Mouse (Mus musculus) adrenal gland, adult 2 months (tissue): ENCODE data around the gene Aspdh. TPM values are rescaled to one million over a fixed set of nuclear protein-coding genes. Genes with fewer than 3 reads are reported as not detected.

Source experiments
- DNase-seq: peaks from one replicate; pipeline ENCODE4 v3.0.0; 2021
- polyA plus RNA-seq: library from polyadenylated mRNA; depleted of rRNA; stranded (reverse); fragments of >200 nt; gene quantifications from 2 replicates; pipeline ENCODE4 v1.2.3, GENCODE M21; 2012
- total RNA-seq, 2 experiments: library from RNA; stranded (reverse); gene quantifications; 2 replicates each; pipeline ENCODE4 v1.2.3; 2021

Aspdh gene
- total and polyA plus RNA-seq, 3 experiments = 0.75 to 0.91 TPM; not detected in 1

DNA sequence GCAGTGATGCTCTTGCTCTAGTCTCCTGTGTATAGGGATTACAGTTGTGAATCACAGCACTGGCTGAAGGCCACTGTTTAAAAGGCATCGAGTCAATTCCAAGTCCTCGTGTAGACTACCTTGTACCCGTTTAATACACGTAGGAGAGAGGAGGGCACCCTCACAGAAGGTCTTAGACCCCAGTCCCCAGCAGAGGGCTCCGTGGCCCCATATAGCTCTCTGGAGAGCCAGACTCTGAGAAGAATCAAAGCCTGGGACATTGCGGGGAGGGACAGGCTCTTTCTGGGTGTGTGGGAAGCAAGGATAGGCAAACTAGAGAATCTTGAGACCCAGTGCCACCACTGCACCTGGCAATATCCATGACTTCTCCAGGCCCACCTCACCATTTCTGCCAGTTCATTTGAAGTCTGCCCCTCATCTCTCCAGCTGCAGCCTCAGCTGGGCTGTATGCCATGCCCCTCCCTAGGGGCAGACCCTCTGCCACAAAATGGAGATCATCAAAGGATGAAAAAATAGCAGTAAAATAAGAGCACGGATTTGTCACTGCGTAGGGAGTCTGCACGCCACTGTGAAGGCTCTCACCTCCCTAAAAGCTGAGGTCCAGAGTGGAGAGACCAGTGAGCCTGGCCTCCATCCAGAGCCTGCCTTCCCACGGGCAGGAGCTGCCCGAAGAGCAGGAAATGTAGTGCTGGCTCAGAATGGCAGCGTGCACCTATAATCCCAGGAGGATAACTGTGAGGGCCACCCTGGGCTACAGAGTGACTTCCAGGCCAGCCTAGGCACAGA is 18.9 kb upstream of the Aspdh start:
- DNase-seq = no peak

DNA sequence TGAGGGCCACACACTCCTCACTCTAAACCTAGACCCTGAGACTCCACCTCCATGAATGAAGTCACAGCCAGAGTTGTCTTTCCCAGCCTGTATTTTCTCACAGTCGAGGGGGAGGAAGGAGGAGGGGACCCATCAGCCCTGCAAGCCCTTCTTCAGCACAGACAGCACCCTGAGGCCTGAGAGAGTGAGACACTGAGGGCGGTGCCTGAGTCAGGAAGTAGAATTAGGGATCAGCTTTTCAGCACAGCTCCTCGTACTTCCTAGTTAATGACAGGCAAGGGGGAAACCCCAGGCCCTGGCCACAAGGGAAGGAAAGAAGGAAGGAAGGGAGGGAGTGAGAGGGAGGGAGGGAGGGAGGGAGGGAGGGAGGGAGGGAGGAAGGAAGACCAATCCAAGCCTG is 11.9 kb upstream of the Aspdh start:
- no peak for DNase-seq

GRCm38 (mm10) chr7:44456302-44456701 is 8.9 kb upstream of the Aspdh start:
- no peak for DNase-seq

GRCm38 (mm10) chr7:44460067-44460466 is 5.1 kb upstream of the Aspdh start:
- no peak for DNase-seq

DNA sequence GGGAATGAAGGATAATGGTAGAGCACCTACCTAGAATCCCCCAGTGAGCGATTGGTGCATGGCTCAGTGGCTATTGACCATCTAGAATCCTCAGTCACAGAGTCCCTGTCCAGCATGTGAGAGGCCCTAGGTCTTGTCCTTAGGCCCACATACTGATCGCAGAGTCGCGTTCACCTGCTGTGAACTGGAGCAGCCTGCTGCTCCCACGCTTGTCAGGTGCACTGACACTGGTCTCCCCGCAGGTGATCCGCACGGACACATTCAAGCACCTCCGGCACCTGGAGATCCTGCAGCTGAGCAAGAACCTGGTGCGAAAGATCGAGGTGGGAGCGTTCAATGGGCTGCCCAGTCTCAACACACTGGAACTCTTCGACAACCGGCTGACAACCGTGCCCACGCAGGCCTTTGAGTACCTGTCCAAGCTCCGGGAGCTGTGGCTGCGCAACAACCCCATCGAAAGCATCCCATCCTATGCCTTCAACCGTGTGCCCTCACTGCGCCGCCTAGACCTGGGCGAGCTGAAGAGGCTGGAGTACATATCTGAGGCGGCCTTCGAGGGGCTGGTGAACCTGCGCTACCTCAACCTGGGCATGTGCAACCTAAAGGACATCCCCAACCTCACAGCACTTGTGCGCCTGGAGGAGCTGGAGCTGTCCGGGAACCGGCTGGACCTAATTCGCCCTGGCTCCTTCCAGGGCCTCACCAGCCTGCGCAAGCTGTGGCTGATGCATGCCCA is 4.3 kb upstream of the Aspdh start:
- no peak for DNase-seq

DNA sequence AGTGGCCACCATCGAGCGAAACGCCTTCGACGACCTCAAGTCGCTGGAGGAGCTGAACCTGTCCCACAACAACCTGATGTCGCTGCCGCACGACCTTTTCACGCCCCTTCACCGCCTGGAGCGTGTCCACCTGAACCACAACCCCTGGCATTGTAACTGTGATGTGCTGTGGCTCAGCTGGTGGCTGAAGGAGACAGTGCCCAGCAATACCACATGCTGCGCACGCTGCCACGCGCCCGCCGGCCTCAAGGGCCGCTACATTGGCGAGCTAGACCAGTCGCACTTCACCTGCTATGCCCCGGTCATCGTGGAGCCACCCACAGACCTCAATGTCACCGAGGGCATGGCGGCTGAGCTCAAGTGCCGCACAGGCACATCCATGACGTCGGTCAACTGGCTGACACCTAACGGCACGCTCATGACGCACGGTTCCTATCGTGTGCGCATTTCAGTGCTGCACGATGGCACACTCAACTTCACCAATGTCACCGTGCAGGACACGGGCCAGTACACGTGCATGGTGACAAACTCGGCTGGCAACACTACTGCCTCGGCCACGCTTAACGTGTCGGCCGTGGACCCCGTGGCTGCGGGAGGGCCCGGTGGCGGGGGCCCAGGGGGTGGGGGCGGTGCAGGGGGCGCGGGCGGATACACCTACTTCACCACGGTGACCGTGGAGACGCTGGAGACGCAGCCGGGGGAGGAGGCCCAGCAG is 3.5 kb upstream of the Aspdh start:
- DNase-seq = no peak

- no peak for DNase-seq
Measured at GRCm38 (mm10) chr7:44462218-44463055, 2.8 kb upstream of the Aspdh start.

DNA sequence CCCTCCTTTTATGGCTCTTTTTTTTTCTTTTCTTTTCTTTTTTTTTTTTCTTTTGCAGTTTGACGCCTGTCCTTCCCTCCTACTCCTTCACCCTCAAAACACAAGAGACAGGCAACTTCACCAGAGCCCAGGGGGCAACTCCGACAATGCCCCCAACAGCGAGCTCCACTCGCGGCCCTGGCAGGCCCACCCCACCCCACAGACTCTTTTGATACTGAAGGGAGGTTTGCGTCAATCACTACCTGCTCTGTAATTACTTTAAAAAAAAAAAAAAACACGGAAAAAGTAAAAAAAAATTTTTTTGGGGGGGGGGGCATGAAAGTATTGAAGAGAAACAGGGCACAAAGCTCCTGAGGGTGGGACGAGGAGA is 2.1 kb upstream of the Aspdh start:
- no peak for DNase-seq

DNA sequence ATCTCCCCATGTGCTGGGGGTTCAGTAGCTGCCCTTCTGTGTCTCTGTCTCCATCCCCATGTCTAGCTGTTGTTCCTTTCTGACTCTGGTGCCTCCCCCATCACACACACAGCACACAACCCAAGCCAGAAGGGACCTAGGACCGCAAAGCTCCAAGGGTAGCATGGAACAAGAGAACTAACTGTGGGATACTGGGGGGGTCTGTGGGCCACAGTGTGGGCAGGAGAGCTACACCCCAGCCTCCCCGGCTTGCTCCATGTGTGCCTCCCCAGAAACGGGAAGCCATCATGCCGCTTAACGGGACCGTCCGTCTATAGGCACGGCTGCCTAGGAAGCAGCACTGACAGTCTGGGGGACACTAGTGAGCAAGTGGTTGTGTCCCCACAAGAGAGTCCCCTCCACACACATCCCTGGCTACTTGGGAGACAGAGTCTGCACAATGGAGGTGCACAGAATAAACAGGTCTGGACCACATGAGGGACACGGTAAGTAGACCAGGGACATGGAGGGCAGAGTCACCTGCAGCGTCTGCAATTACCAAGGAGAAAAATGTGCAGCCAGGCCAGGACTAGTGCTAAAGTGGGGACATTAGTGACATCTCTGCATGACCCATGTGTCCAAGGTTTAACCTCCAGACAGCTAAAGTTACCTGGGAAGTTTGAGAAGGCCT is 1.5 kb upstream of the Aspdh start:
- DNase-seq = no peak

- no peak for DNase-seq
Measured at GRCm38 (mm10) chr7:44464511-44464910, 680 bp upstream of the Aspdh start.

DNA sequence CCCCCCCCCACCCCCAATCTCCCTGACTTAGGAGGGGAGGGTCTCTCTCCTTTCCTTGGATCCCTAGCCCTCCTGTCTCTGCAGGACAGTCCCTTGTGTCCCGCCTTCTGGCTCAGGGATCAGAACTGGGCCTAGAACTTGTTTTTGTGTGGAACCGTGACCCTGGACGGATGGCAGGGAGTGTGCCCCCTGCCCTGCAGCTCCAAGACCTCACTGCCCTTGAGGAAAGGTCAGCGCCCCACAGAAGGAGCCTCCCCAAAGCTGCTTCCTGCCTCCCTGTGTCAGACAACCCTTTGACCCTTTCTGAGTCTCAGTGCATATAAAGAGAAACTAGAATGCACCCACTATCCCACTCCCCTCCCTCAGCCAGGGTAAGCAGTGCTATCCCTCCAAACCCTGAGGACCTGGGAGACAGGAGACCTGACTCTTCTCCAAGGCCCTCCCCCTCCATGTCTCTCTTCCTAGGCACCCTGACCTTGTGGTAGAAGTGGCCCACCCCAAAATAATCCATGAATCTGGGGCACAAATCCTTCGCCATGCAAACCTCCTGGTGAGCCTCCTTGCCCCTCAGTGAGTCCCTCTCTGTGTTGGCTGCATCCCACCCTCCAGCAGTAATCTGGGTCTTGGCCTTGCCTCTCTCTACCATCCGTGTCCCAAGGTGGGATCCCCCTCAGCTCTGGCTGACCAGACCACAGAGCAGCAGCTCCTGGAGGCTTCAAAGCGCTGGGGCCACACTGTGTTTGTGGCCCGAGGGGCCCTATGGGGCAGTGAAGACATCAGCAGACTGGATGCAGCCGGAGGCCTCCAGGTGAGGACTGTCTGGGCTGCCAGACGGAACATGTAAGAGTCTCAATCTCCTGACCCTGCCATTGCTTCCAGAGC is 1.1 kb downstream of the Aspdh start:
- DNase-seq = no peak

DNA sequence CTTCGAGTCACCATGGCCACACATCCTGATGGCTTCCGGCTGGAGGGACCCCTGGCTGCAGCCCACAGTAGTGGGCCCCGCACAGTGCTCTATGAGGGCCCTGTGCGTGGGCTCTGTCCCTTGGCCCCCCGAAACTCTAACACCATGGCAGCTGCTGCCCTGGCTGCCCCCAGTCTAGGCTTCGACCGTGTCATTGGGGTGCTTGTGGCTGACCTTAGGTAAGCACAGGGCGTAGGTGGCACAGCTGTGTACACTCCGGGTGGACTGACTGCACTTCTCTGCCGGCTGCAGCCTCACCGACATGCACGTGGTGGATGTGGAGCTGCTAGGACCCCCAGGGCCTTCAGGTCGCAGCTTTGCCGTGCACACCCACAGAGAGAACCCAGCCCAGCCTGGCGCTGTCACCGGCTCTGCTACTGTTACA is 1.7 kb downstream of the Aspdh start:
- no peak for DNase-seq

DNA sequence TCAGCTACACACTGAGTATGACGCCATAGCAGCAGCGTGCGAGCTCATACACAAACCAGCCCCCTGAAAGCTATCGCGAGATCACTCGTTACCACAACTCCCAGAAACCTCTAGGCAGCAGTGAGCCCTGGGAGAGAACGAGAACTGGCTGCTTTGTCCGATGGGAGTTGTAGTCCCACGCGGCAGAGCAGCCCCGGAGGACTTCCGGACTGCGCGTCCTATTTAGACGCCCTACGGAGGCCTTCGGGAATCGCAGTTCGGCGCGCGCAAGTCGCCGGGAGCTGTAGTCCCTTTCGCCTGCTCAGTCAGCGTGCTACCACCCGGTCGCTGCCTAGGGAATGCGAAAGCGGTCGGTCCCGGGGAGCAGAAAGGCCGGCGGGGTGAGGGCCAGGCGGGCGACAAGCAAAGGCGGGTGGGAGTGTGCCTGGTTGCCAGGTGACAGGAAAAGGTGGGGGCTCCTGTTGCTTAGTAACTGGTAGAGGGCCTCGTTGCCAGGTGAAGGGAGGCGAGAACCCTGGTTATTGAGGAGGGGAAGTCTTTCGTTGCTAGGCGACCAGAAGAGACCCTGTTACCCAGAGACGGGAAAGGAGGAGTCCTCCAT is 2.7 kb downstream of the Aspdh start, which contains the start of gene Josd2:
Gene Josd2, plus strand, starts transcription at position 170 of the 601 bp plus-strand sequence.
- peak; percentile 96 for DNase-seq

DNA sequence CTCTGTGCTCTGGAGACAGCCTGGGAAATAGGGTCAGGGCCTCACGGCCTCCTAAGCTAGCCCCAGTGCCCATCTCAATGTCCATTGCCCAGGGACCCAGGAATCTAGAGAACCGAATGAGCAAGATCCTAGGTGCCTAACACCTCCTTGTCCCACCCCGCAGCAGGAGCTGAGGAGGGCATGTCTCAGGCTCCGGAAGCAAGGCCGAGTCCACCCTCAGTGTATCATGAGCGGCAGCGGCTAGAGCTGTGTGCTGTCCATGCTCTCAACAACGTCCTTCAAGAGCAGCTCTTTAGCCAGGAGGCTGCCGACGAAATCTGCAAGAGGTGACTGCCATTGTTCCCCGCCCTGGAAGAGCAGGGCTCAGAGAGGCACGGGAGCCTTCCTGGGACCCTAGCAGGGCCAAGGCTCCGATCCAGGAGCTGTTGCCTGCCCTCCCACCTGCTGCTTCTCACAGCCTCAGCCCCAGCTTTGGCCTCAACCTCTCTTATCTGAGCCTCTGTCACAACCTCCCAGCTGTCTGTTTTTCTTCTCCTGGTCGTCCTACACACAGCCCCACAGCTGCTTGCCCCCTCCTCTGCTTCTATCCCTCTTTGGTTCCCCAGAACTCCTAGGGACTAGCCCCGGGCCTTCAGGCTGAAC is 3.6 kb downstream of the Aspdh start:
- DNase-seq = no peak

DNA sequence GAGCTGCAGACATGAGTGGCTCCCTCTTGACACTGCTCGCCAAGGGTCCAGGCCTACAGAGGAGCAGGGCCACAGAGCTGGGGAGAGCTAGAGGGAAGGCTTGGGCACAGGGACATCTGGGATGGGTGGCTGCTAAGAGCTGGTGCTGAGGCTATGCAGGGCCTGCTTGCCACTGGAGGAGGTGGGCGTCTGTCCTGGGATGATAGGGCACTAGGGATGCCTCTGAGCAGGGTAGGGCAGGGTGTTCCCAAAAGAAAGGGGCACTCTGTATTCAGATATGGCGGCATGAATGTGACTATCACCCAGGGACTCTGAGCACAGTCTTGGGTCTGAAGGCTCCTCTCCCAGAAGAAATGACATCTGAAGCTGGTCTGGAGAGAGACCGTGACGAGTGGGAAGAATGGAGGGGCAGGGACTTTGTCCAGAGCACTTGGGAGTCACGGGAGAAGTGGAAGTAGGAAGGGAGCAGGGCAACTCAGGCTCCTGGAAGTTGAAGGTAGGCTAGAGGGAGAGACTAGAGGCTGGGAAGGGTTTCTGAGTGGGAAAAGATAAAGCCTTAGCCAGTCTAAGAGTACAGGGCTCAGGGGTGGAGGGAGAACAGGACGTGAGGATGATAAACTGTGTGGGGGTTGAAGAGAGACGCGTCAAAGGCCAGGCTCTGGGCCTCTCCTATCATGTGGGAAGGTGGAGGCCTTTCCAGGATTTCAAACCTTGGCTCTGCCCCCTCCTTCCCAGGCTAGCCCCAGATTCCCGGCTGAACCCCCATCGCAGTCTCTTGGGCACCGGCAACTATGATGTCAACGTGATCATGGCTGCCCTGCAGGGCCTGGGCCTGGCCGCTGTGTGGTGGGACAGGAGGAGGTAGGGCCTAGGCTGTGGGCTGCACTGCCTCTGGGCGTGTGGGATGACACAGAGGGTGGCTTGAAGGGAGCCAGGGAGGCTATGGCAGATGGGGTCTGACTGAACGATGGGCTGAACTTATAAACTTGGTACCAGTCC is 4.8 kb downstream of the Aspdh start:
- no peak for DNase-seq

GRCm38 (mm10) chr7:44470696-44471612 is 5.8 kb downstream of the Aspdh start:
- no peak for DNase-seq
